Mouse (Mus musculus) liver, embryonic 14.5 days (tissue): ENCODE measurements around the gene Celf5. TPM values are rescaled to one million over a fixed set of nuclear protein-coding genes. Genes with fewer than 3 reads are reported as not detected.

Experiments used
- ATAC-seq: fragments of 200-750 bp; cut with Nextera tagmentation; 2 replicates; pipeline ENCODE4 v1.8.0; 2017; ENCODE audit warnings: moderate number of reproducible peaks, mild to moderate bottlenecking, moderate library complexity; ENCODE audit not compliant: insufficient read depth
- DNase-seq, 3 experiments: peaks; one replicate each; pipeline ENCODE4 v3.0.0-alpha.2; 2012 to 2013; ENCODE audit warnings: low read depth in 3 of 3, low spot score in 3 of 3
- H3K27ac ChIP-seq: fragments of 300-500 bp; sonication (generic); 2 replicates; pipeline ENCODE4 v1.5.1; 2014; ENCODE audit warnings: moderate library complexity, mild to moderate bottlenecking, control low read depth, inconsistent platforms
- H3K27me3 ChIP-seq: fragments of 300-500 bp; sonication (generic); 2 replicates; pipeline ENCODE4 v1.6.1; 2014; ENCODE audit warnings: mild to moderate bottlenecking, low read length, moderate library complexity; ENCODE audit not compliant: control insufficient read depth, insufficient read depth
- H3K36me3 ChIP-seq: fragments of 300-500 bp; sonication (generic); replicated peaks from 2 replicates; pipeline ENCODE4 v1.6.1; 2014; ENCODE audit warnings: low read depth; ENCODE audit not compliant: control insufficient read depth, insufficient read depth
- H3K4me1 ChIP-seq, 2 experiments: fragments of 200-500 bp in 1 of 2; fragments of 300-500 bp in 1 of 2; sonication (generic) in 1 of 2; replicated peaks; 2 replicates each; pipeline ENCODE4 v1.6.1; 2012 to 2014; ENCODE audit warnings: antibody characterized with exemption in 1 of 2, inconsistent platforms in 1 of 2, low read length in 1 of 2; ENCODE audit not compliant: control insufficient read depth in 2 of 2, insufficient read depth in 2 of 2
- H3K4me2 ChIP-seq: fragments of 300-500 bp; sonication (generic); 2 replicates; pipeline ENCODE4 v1.6.1; 2014; ENCODE audit warnings: low read depth, mild to moderate bottlenecking, control low read depth, moderate library complexity
- H3K4me3 ChIP-seq, 2 experiments: fragments of 200-500 bp in 1 of 2; fragments of 300-500 bp in 1 of 2; sonication (generic) in 1 of 2; 2 replicates each; pipeline ENCODE4 v1.5.1; 2012 to 2014; ENCODE audit warnings: low read depth in 2 of 2, low read length in 2 of 2, mild to moderate bottlenecking in 2 of 2, control low read depth in 1 of 2, inconsistent platforms in 1 of 2, moderate library complexity in 1 of 2; ENCODE audit not compliant: insufficient read depth in 1 of 2
- H3K9ac ChIP-seq: fragments of 300-500 bp; sonication (generic); replicated peaks from 2 replicates; pipeline ENCODE4 v1.6.1; 2014; ENCODE audit warnings: mild to moderate bottlenecking, control low read depth, moderate library complexity
- H3K9me3 ChIP-seq: fragments of 300-500 bp; sonication (generic); 2 replicates; pipeline ENCODE4 v1.6.1; 2016; ENCODE audit warnings: low read length, mixed read lengths; ENCODE audit not compliant: control insufficient read depth
- CTCF ChIP-seq: IDR thresholded peaks from 2 replicates; pipeline ENCODE4 v1.5.1; 2016; ENCODE audit warnings: antibody characterized with exemption, low read depth, control low read depth
- EP300 ChIP-seq: IDR thresholded peaks from 2 replicates; pipeline ENCODE4 v1.6.1; 2016; ENCODE audit warnings: antibody characterized with exemption, low read depth
- WGBS: fragments of 180-500 bp; shearing (Covaris S2); extraction: QIAGEN DNeasy Blood & Tissue Kit; methylation state at CpG from one replicate; pipeline ENCODE4 v1.1.7; 2014; ENCODE audit not compliant: insufficient replicate concordance; 5-methylcytosine and 5-hydroxymethylcytosine counted together
- polyA plus RNA-seq, 2 experiments: library from polyadenylated mRNA; depleted of rRNA in 1 of 2; stranded (reverse) in 1 of 2; unstranded in 1 of 2; fragments of >200 nt; fragmentation: Nextera tagmentation in 1 of 2; extraction: Ambion mirVana in 1 of 2; gene quantifications; 2 replicates each; pipeline versions ENCODE4 v1.2.1 to v1.2.3; 2012 to 2014

Gene Celf5
- polyA plus RNA-seq, 2 experiments: 0.02 TPM; not detected in 1

- DNase-seq: no peak
Observed at GRCm38 (mm10) chr10:81523142-81523541, 40.6 kb upstream of the Celf5 start.

GRCm38 (mm10) chr10:81519978-81520365 is 37.5 kb upstream of the Celf5 start:
- H3K4me1 ChIP-seq: peaks cover 25 to 43% of the 10 kb centered on the region in 2 experiments
- 21% methylated on average over 3 of the region's 3 CpGs for WGBS

More at GRCm38 (mm10) chr10:81523142-81523541, 40.6 kb upstream of the Celf5 start:
- H3K9me3 ChIP-seq: no peaks in the 10 kb centered on the region
- WGBS: 25% methylated on average over 6 of the region's 6 CpGs
- H3K4me1 ChIP-seq: peaks cover 25 to 36% of the 10 kb centered on the region in 2 experiments
- peak overlapping the region; percentile 53; the same call in 1 of the 2 replicates for H3K9ac ChIP-seq
- TF ChIP-seq CTCF (no peak), EP300 (no peak)
- no peak overlapping the region for H3K27ac ChIP-seq
- H3K36me3 ChIP-seq: no peaks in the 10 kb centered on the region
- H3K4me3 ChIP-seq: peak overlapping the region; percentile 17 to 49
- H3K4me2 ChIP-seq: peak overlapping the region; percentile 69
- no peak for ATAC-seq
- no peaks in the 10 kb centered on the region for H3K27me3 ChIP-seq

GRCm38 (mm10) chr10:81519227-81519977 is 36.9 kb upstream of the Celf5 start:
- Histone ChIP-seq H3K9me3 (no peaks in the 10 kb centered on the region), H3K27me3 (no peaks in the 10 kb centered on the region), H3K4me1 (peaks cover 22 to 37% of the 10 kb centered on the region in 2 experiments), H3K27ac (peak overlapping the region; percentile 38), H3K4me2 (no peak overlapping the region; the same call in 1 of the 2 replicates), H3K9ac (no peak overlapping the region), H3K36me3 (no peaks in the 10 kb centered on the region), H3K4me3 (no peak overlapping the region)
- DNase-seq (peak in 1 of 3 experiments; percentile 47), ATAC-seq (peak; percentile 78)
- TF ChIP-seq CTCF: no peak
- peak; percentile 78 for TF ChIP-seq EP300
- 6% methylated on average over 6 of the region's 6 CpGs for WGBS

More at GRCm38 (mm10) chr10:81519978-81520365, 37.5 kb upstream of the Celf5 start:
- H3K4me3 ChIP-seq: no peak overlapping the region
- no peaks in the 10 kb centered on the region for H3K9me3 ChIP-seq
- no peak overlapping the region; the same call in 1 of the 2 replicates for H3K4me2 ChIP-seq
- ATAC-seq (no peak), DNase-seq (no peak)
- H3K27me3 ChIP-seq: no peaks in the 10 kb centered on the region
- no peaks in the 10 kb centered on the region for H3K36me3 ChIP-seq
- no peak overlapping the region for H3K27ac ChIP-seq
- no peak overlapping the region for H3K9ac ChIP-seq
- no peak for TF ChIP-seq CTCF
- TF ChIP-seq EP300: no peak

GRCm38 (mm10) chr10:81518546-81518945 is 36.0 kb upstream of the Celf5 start:
- no peaks in the 10 kb centered on the region for H3K27me3 ChIP-seq
- DNase-seq (peak in 1 of 3 experiments; percentile 45), ATAC-seq (peak; percentile 17; the same call in 1 of the 2 replicates)
- no peaks in the 10 kb centered on the region; the same call in 1 of the 2 replicates for H3K36me3 ChIP-seq
- no peak overlapping the region for H3K4me2 ChIP-seq
- TF ChIP-seq EP300 (no peak), CTCF (peak; percentile 83)
- H3K4me3 ChIP-seq: no peak overlapping the region
- 16% methylated on average over 4 of the region's 4 CpGs for WGBS
- peaks cover 17 to 32% of the 10 kb centered on the region in 2 experiments for H3K4me1 ChIP-seq
- H3K27ac ChIP-seq: no peak overlapping the region; the same call in 1 of the 2 replicates
- no peaks in the 10 kb centered on the region for H3K9me3 ChIP-seq
- H3K9ac ChIP-seq: no peak overlapping the region

- H3K27ac ChIP-seq: no peak overlapping the region
- WGBS: 53% methylated on average over 8 of the region's 8 CpGs
- no peaks in the 10 kb centered on the region; the same call in 1 of the 2 replicates for H3K36me3 ChIP-seq
- H3K27me3 ChIP-seq: no peaks in the 10 kb centered on the region
- H3K4me1 ChIP-seq: peaks cover 17 to 32% of the 10 kb centered on the region in 2 experiments
- no peak overlapping the region for H3K9ac ChIP-seq
- TF ChIP-seq EP300 (no peak), CTCF (no peak)
- ATAC-seq (no peak), DNase-seq (no peak)
- H3K9me3 ChIP-seq: no peaks in the 10 kb centered on the region
- no peak overlapping the region for H3K4me3 ChIP-seq
- no peak overlapping the region for H3K4me2 ChIP-seq
Observed at GRCm38 (mm10) chr10:81517227-81517626, 34.7 kb upstream of the Celf5 start.
